Mouse (Mus musculus) hematopoietic stem cell, adult 5-6 weeks (primary cell): Measurements from ENCODE around the gene Nav2. TPM values are rescaled to one million over a fixed set of nuclear protein-coding genes. Genes with fewer than 3 reads are reported as not detected.

ENCODE experiments used
- ATAC-seq, 2 experiments: fragments of 125-278 bp in 1 of 2; replicated peaks in 1 of 2; 2 replicates each; pipeline ENCODE4 v1.8.0; 2016 to 2017; ENCODE audit warnings: inconsistent platforms in 2 of 2, mild to moderate bottlenecking in 2 of 2, moderate number of reproducible peaks in 2 of 2, low read depth in 1 of 2, moderate TSS enrichment in 1 of 2; ENCODE audit not compliant: low FRiP score in 2 of 2, poor library complexity in 2 of 2, severe bottlenecking in 2 of 2, insufficient read depth in 1 of 2, low TSS enrichment in 1 of 2
- total RNA-seq: library from RNA; stranded (forward); fragments of 172-1452, 232-1000 nt; gene quantifications from 2 replicates; pipeline ENCODE4 v1.2.3, GENCODE M21; 2017

Nav2 gene
- total RNA-seq, 1 experiment from 2014 or later: 7.4 TPM

DNA sequence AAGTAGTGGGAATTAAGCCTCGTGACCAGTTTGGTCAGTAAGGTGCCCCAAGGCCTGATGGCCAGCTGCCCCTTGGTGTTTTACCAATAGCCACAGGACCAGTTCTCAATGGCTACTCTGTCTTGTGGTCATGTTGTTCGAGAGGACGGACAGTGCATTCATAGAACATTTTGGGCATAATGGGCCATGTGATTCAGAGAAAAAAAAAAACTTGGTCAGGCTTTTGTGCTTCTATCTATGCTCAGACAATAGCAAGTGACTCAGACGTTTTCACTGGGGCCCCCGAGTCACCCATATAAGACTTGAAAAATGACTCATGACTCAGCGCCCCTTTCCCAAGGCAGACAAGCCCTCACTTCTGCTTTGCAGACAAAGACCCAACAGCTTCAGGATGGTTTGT is 344.4 kb downstream of the Nav2 start:
- peak; percentile 34 to 54; a peak in 3 of 4 replicates for ATAC-seq

DNA sequence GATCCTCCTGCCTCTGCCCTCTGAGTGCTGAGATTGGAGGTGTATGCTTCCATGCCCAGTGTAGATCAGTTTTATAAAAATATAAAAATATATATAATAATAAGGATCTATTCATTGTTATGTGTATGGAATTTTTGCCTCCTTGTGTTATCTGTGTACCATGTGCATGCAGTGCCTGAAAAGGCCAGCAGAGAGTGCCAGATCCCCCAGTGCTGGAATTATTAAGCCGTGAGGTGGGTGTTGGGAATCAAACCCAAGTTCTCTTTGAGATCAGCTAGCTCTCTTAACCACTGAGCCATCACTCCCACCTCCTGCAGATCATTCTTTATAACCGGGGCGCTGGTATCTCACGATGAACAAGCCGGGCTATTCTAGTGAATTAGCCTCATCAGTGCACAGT is 346.5 kb downstream of the Nav2 start:
- ATAC-seq: no peak

GRCm38 (mm10) chr7:49257234-49257906 is 348.9 kb downstream of the Nav2 start:
- no peak for ATAC-seq

- no peak for ATAC-seq
Observed at GRCm38 (mm10) chr7:49258088-49258487, 349.6 kb downstream of the Nav2 start.

DNA sequence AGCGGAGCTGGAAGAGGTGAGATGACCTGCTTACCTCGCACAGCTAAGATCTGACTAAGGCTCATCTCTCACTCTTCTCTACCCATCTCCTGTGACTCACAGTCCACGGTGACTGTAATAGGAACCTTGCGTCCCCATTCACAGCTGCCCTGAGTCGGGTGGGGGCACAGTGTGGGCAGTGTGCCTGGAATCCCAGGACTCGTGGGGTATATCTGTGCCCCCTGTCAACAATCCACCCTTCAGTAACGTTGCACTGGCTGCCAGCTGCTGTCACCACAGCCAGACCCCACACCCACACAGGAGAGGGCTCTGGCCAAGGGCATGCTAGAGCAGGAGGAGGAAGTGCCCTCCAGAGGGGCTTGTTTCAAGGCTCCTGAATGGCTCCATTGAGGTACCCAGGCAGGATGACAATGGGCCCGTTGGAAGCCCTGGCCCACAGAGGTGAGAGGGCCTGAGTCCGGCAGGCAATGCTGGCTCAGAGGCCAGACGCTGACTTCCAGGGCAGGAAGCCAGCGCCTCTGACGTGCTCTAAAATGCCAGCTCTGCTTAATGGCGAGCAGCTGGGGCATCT is 353.5 kb downstream of the Nav2 start:
- no peak for ATAC-seq

DNA sequence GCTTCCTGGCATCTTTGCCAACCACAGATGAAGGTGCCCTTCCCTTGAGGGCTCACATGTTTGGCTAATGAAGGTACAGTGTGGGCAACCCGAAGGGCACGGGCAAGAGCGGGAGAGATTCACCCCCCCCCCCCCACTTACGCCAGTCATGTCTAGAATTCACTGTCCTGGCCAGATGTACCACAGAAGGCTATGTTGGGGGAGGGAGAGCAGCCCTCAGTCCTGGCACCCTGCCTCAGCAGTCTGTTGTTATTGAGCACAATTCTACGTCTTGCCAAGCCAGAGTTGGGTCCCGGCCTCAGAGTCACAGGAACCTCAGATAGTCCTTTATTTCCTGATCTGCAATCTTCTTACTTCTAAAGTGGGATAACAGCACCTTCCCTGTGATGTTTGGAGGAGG is 357.9 kb downstream of the Nav2 start:
- no peak for ATAC-seq

DNA sequence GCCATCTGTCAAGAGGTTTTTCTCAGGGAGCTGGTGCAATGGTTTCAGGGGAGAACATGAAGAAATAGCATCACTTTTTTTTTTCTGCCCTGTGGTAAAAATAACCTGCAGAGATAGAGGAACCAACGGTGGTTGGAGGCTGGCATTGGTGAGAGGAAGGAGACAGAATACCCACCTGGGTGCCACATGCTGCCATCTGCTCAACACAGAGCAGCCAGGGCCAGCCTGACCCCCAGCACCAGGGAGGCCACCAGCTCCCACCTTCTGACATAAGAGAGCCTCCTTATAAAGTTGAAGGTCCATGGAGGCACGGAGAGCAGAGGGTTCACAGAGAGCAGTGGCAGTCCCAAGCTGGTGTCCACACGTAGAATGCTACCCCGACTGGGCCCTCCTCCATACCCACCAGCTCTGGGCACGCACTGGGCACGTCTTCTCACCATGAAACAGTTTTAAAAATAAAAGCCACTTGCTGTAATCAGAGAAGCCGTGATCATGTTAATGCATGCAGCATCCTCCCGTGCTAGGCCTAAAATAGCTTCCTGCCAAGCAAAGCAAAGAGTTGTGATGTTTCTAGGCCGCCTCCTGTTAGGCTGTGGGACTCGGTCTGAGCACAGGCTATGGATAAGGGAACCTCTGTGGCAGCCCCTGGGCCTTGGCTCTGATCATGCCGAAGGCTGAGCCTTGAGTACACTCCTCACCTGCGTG is 359.3 kb downstream of the Nav2 start:
- no peak for ATAC-seq

- no peak for ATAC-seq
Observed at GRCm38 (mm10) chr7:49268401-49268921, 359.9 kb downstream of the Nav2 start.

GRCm38 (mm10) chr7:49270855-49271254 is 362.3 kb downstream of the Nav2 start:
- ATAC-seq: no peak

DNA sequence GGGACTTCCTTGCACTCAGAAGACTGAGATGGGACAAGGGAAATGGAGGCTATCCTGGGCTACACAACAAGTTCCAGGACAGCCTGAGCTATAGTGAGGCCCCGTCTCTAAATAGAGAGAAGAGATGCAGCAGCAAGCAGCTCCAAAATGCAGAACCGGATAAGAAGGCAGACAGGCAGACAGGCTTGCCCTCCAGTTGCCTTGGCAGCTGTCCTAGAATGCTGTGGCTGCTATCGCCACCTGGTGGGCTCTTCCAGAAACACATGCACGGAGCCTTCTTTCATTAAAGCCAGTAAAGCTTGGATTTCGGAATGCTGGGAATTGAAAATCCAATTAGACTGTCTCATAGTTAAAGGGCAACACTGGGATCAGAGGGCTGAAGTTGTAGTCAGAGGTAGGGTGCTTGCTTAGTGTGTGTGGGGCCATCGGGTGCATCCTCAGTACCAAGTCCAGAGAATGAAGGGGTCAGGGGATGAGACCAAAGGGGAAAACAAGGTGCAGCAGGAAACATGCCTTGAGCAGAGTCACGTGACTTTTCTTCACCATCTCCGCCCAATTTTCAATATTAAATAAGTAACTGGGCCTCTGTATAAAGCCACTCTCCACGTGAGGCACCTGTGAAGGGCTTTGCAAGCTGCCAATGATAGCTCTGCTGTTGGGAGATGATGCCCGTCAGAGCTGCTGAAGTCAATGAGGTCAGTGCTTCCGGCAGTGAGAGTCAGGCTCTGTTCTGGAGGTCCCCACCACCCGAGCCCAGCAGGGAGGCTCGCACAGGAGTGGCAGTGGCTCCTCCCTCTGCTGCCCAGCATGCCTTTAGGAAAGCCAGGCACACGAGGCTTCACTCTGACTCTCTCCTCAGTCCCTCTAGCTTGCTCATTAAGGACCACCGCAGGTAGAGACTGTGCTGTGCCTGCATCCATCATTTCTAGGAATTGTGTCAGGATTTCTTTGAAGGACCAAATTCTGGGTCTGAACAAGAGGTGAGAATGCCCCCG is 364.2 kb downstream of the Nav2 start:
- peak; percentile 69 to 86 for ATAC-seq

- no peak for ATAC-seq
Observed at GRCm38 (mm10) chr7:49273907-49274656, 365.6 kb downstream of the Nav2 start.

DNA sequence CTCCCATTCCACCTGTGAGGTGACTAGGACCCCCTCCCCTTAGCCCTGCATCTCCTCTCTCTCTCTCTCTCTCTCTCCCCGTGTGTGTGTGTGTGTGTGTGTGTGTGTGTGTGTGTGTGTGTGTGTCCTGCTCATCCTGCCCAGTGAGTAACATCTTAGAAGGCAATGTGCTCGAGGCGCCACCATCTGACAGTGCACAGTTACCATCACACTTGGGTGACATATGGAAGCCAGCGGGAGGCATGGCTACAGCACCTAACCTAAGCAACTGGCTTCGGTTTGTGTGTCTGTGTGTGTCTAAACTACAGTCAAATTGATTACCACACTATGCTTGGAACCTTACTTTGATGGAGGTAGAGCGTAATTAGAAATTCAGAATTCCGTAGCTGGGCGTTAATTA is 366.2 kb downstream of the Nav2 start:
- no peak for ATAC-seq

DNA sequence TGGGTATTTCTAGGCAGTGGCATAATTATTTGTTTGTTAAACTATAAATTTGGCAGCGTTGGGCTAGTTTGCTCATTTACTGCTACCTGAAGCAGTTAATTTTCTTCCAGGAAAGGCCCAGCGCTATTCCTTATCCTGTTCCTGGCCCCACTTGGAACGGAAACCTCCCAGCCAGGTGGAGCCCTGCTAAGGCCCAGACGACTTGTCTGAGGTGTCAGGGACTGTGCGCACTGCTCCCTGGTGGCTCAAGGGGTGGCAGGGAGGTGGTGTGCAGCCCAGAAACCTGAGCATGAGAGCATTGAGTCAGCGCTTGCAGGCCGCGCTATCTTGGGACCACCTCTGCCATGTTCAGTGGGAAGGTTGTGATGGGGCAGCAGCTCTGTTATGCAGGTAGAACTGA is 367.6 kb downstream of the Nav2 start:
- no peak for ATAC-seq

GRCm38 (mm10) chr7:49277685-49278084 is 369.2 kb downstream of the Nav2 start:
- no peak for ATAC-seq

GRCm38 (mm10) chr7:49278531-49278930 is 370.0 kb downstream of the Nav2 start:
- ATAC-seq: no peak

- ATAC-seq: no peak
Observed at GRCm38 (mm10) chr7:49280427-49280826, 371.9 kb downstream of the Nav2 start.

GRCm38 (mm10) chr7:49282446-49282845 is 373.9 kb downstream of the Nav2 start:
- no peak for ATAC-seq
